Mouse (Mus musculus) heart, embryonic 13.5 days (tissue): Measurements from ENCODE around the gene Amfr. TPM values are rescaled to one million over a fixed set of nuclear protein-coding genes. Genes with fewer than 3 reads are reported as not detected.

Experiments
- ATAC-seq: fragments of 200-750 bp; cut with Nextera tagmentation; 2 replicates; pipeline ENCODE4 v1.8.0; 2017; ENCODE audit warnings: moderate TSS enrichment; ENCODE audit not compliant: insufficient number of reproducible peaks, low FRiP score, low TSS enrichment; ENCODE audit errors: extremely low read depth
- H3K27ac ChIP-seq: fragments of 300-500 bp; sonication (generic); replicated peaks from 2 replicates; pipeline ENCODE4 v1.5.1; 2015; ENCODE audit warnings: moderate library complexity, mild to moderate bottlenecking, inconsistent platforms
- H3K27me3 ChIP-seq: fragments of 300-500 bp; sonication (generic); replicated peaks from 2 replicates; pipeline ENCODE4 v1.6.1; 2015; ENCODE audit warnings: mild to moderate bottlenecking, inconsistent platforms
- H3K36me3 ChIP-seq: fragments of 300-500 bp; sonication (generic); 2 replicates; pipeline ENCODE4 v1.6.1; 2015; ENCODE audit warnings: mild to moderate bottlenecking, inconsistent platforms
- H3K4me1 ChIP-seq: fragments of 300-500 bp; sonication (generic); 2 replicates; pipeline ENCODE4 v1.6.1; 2015; ENCODE audit warnings: inconsistent platforms
- H3K4me2 ChIP-seq: fragments of 300-500 bp; sonication (generic); 2 replicates; pipeline ENCODE4 v1.6.1; 2015; ENCODE audit warnings: inconsistent platforms, mild to moderate bottlenecking, moderate library complexity
- H3K4me3 ChIP-seq: fragments of 300-500 bp; sonication (generic); 2 replicates; pipeline ENCODE4 v1.5.1; 2015; ENCODE audit warnings: moderate library complexity, mild to moderate bottlenecking, inconsistent platforms
- H3K9ac ChIP-seq: fragments of 300-500 bp; sonication (generic); 2 replicates; pipeline ENCODE4 v1.6.1; 2015; ENCODE audit warnings: inconsistent platforms, mild to moderate bottlenecking, moderate library complexity
- H3K9me3 ChIP-seq: fragments of 300-500 bp; sonication (generic); 2 replicates; pipeline ENCODE4 v1.6.1; 2016; ENCODE audit warnings: inconsistent platforms
- WGBS: fragments of 180-500 bp; shearing (Covaris S2); methylation state at CpG from one replicate; pipeline ENCODE4 v1.1.7; 2015; ENCODE audit warnings: mixed read lengths; 5-methylcytosine and 5-hydroxymethylcytosine counted together
- polyA plus RNA-seq: library from polyadenylated mRNA; unstranded; fragments of >200 nt; fragmentation: Nextera tagmentation; extraction: Ambion mirVana; gene quantifications from 2 replicates; pipeline ENCODE4 v1.2.1, GENCODE M21; 2015

Amfr gene
- polyA plus RNA-seq, 1 experiment from 2014 or later: 41.8 TPM

DNA sequence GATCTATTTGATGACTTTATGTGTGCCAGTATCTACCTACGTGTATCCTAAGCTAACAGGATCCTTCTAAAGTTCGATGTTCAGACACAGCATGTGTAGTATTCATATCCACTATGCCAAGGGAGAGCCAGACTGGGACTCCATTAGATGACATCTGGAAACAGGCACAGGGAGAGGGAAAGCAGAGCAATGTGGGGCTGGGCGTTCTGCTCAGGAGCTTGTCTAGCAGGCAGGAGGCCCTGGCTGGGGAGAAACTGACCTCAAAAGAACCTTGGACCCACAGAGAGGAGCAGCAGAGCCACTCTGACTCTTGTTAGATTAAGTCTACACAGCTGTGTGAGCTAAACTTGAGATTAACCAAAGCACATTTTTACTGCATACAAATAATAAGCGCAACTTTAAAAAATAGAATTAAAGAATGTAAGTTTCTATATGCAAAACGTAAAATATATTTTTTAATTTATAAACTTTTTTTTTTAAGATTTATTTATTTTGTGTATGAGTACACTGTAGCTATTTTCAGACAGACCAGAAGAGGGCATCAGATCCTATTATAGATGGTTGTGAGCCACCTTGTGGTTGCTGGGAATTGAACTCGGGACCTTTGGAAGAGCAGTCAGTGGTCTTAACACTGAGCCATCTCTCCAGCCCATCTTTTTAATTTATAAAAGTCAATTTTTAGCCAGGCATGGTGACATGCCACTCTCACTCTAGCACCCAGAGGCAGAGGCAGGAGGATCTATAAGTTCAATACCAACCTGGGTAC is 36.0 kb downstream of the Amfr start:
- Histone ChIP-seq H3K4me1 (no peaks in the 10 kb centered on the region; the same call in 1 of the 2 replicates), H3K4me2 (no peak overlapping the region), H3K27ac (0 out of 2 replicates have a peak overlapping the region, but pooled peaks have one; percentile 5), H3K36me3 (peaks cover 96% of the 10 kb centered on the region), H3K9ac (no peak overlapping the region), H3K4me3 (no peak overlapping the region), H3K9me3 (no peaks in the 10 kb centered on the region), H3K27me3 (no peaks in the 10 kb centered on the region)
- 78% methylated on average over 6 of the region's 6 CpGs for WGBS
- no peak for ATAC-seq

GRCm38 (mm10) chr8:93975358-93975757 is 37.3 kb downstream of the Amfr start:
- H3K4me2 ChIP-seq: no peak overlapping the region
- no peaks in the 10 kb centered on the region for H3K27me3 ChIP-seq
- no peaks in the 10 kb centered on the region for H3K9me3 ChIP-seq
- H3K36me3 ChIP-seq: peaks cover 96% of the 10 kb centered on the region
- H3K4me1 ChIP-seq: no peaks in the 10 kb centered on the region; the same call in 1 of the 2 replicates
- 87% methylated on average over 2 of the region's 2 CpGs for WGBS
- H3K27ac ChIP-seq: no peak overlapping the region
- no peak overlapping the region for H3K4me3 ChIP-seq
- H3K9ac ChIP-seq: no peak overlapping the region
- ATAC-seq: no peak

- 86% methylated on average over 11 of the region's 11 CpGs for WGBS
- no peak overlapping the region for H3K4me2 ChIP-seq
- peaks cover 95% of the 10 kb centered on the region for H3K36me3 ChIP-seq
- H3K27me3 ChIP-seq: no peaks in the 10 kb centered on the region
- no peak overlapping the region for H3K4me3 ChIP-seq
- H3K4me1 ChIP-seq: no peaks in the 10 kb centered on the region; the same call in 1 of the 2 replicates
- no peaks in the 10 kb centered on the region for H3K9me3 ChIP-seq
- ATAC-seq: no peak
- H3K9ac ChIP-seq: no peak overlapping the region
- no peak overlapping the region for H3K27ac ChIP-seq
Measured at GRCm38 (mm10) chr8:93974602-93975186, 37.9 kb downstream of the Amfr start.

- H3K36me3 ChIP-seq: peaks cover 91% of the 10 kb centered on the region
- no peak overlapping the region for H3K9ac ChIP-seq
- no peak overlapping the region for H3K4me2 ChIP-seq
- ATAC-seq: no peak
- WGBS: 93% methylated on average over 13 of the region's 13 CpGs
- no peaks in the 10 kb centered on the region for H3K9me3 ChIP-seq
- no peaks in the 10 kb centered on the region for H3K27me3 ChIP-seq
- no peaks in the 10 kb centered on the region; the same call in 1 of the 2 replicates for H3K4me1 ChIP-seq
- no peak overlapping the region for H3K4me3 ChIP-seq
- H3K27ac ChIP-seq: no peak overlapping the region
Measured at GRCm38 (mm10) chr8:93973831-93974375, 38.7 kb downstream of the Amfr start.

- Histone ChIP-seq H3K4me2 (no peak overlapping the region), H3K27ac (no peak overlapping the region), H3K4me3 (no peak overlapping the region), H3K9ac (no peak overlapping the region), H3K36me3 (peaks cover 84% of the 10 kb centered on the region), H3K4me1 (no peaks in the 10 kb centered on the region; the same call in 1 of the 2 replicates), H3K27me3 (no peaks in the 10 kb centered on the region), H3K9me3 (no peaks in the 10 kb centered on the region)
- no peak for ATAC-seq
- 85% methylated on average over 14 of the region's 14 CpGs for WGBS
Measured at GRCm38 (mm10) chr8:93972971-93973734, 39.5 kb downstream of the Amfr start.

GRCm38 (mm10) chr8:93972211-93972610 is 40.4 kb downstream of the Amfr start:
- H3K9me3 ChIP-seq: no peaks in the 10 kb centered on the region
- H3K36me3 ChIP-seq: peaks cover 75% of the 10 kb centered on the region
- no peak for ATAC-seq
- H3K27me3 ChIP-seq: no peaks in the 10 kb centered on the region
- no peak overlapping the region for H3K4me3 ChIP-seq
- no peak overlapping the region for H3K4me2 ChIP-seq
- H3K9ac ChIP-seq: no peak overlapping the region
- no peaks in the 10 kb centered on the region; the same call in 1 of the 2 replicates for H3K4me1 ChIP-seq
- WGBS: 86% methylated on average over 5 of the region's 5 CpGs
- no peak overlapping the region for H3K27ac ChIP-seq

DNA sequence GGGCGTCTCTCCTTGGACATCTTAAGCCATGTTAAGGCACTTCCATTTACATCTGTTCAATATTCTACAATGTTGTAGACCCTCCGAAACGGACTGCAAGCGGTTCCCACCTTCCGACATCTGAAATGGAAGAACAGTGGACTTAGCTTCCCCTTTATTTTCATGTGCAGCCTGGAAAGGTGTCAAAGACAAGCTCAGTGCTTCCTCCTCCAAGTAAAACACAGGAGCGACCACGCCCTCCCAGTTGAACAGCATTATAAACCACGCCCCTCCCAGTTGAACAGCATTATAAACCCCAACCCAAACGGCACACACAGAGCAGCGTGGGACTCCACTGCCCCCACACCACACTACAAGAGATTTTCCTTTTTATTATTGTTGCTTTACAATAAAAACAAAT is 41.2 kb downstream of the Amfr start:
- no peaks in the 10 kb centered on the region for H3K27me3 ChIP-seq
- WGBS: 91% methylated on average over 10 of the region's 10 CpGs
- no peak for ATAC-seq
- no peaks in the 10 kb centered on the region for H3K9me3 ChIP-seq
- H3K4me2 ChIP-seq: no peak overlapping the region
- no peak overlapping the region for H3K9ac ChIP-seq
- H3K4me3 ChIP-seq: no peak overlapping the region
- H3K36me3 ChIP-seq: peaks cover 74% of the 10 kb centered on the region
- H3K27ac ChIP-seq: no peak overlapping the region
- no peaks in the 10 kb centered on the region; the same call in 1 of the 2 replicates for H3K4me1 ChIP-seq

DNA sequence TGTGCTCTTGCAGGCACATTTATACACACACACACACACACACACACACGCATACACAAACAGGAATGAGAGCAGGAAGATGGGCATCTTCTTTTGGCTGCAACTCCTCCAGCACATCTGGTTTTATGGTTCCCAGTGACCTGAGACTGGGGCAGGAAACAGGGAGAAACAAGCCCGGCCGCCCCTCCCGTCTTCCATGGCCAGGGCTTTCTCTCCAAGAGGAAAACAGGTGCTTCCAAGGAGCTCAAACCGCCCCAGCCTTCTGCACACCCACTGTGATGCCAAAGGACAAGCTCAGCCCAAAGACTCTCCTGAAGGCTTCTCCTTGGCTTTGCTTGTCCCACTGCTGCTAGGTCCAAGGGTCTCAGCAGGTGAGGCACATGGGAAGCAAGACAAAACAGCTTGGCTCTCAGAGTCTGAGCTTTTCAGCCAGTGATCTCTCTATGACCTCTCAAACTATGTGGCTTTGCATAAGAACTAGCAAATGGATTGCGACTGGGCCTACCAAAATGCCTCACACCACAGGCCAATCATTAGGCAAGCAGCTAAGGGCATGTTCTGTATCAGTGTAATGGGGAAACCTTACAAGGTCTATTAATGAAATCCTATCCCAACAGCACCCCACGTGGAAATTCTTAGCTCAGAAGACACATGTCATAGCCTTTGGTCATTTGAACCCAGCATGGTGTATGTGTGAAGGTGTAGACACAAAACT is 42.9 kb downstream of the Amfr start:
- WGBS: 75% methylated on average over 7 of the region's 7 CpGs
- H3K9me3 ChIP-seq: no peaks in the 10 kb centered on the region
- no peak overlapping the region for H3K4me3 ChIP-seq
- H3K36me3 ChIP-seq: peaks cover 63% of the 10 kb centered on the region
- no peak overlapping the region for H3K27ac ChIP-seq
- no peak overlapping the region for H3K9ac ChIP-seq
- no peak for ATAC-seq
- no peaks in the 10 kb centered on the region for H3K4me1 ChIP-seq
- H3K27me3 ChIP-seq: no peaks in the 10 kb centered on the region
- H3K4me2 ChIP-seq: no peak overlapping the region

DNA sequence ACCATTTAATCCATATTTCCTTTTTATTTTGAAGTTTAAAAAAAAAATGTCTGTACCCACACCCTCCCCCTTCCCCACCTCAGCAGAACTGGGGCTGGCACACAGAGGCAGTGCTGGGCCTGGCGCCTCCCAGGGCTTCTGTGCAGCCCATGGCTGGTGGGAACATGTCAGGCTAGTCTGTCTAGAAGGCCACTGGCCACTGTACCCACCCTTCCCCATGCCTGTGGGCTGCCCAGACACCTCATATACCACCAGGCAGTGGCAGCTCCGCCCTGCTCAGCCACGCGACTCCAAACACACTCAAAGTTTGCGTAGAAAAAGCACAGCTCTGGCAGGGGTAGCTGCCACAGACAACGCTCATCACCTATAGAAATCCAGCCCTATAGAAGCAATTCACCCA is 44.3 kb downstream of the Amfr start:
- no peak for ATAC-seq

GRCm38 (mm10) chr8:93960909-93961308 is 51.7 kb downstream of the Amfr start:
- no peak for ATAC-seq
- H3K4me2 ChIP-seq: no peak overlapping the region
- WGBS: 59% methylated on average over 6 of the region's 6 CpGs

More for the DNA sequence above, 44.3 kb downstream of the Amfr start:
- no peak overlapping the region for H3K9ac ChIP-seq
- H3K27me3 ChIP-seq: no peaks in the 10 kb centered on the region
- H3K36me3 ChIP-seq: peaks cover 48% of the 10 kb centered on the region
- 76% methylated on average over 6 of the region's 6 CpGs for WGBS
- no peaks in the 10 kb centered on the region for H3K4me1 ChIP-seq
- H3K27ac ChIP-seq: no peak overlapping the region
- no peak overlapping the region for H3K4me3 ChIP-seq
- no peaks in the 10 kb centered on the region for H3K9me3 ChIP-seq
- H3K4me2 ChIP-seq: no peak overlapping the region

DNA sequence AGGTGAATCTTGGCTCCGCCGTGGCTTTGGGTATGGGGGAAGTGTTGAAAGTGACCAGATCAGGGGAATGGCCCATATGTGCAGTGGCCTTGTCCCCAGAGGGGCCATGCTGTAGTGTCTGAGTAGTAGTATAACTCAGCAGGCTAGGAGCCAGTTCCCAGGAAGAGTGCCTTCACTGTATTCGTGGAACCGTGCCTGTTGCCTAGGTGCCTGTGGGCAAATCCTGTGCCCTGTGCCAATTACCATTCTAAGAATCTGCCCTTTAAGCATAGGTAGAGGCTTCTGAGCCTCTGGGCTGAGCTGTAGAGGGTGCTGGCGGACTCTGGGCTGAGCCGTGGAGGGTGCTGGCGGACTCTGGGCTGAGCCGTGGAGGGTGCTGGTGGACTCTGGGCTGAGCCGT is 54.2 kb downstream of the Amfr start:
- Histone ChIP-seq H3K9me3 (no peaks in the 10 kb centered on the region), H3K36me3 (peaks cover 20% of the 10 kb centered on the region), H3K9ac (no peak overlapping the region), H3K4me1 (no peaks in the 10 kb centered on the region), H3K27ac (no peak overlapping the region), H3K27me3 (no peaks in the 10 kb centered on the region), H3K4me3 (no peak overlapping the region), H3K4me2 (no peak overlapping the region)
- 86% methylated on average over 9 of the region's 9 CpGs for WGBS
- no peak for ATAC-seq

More at GRCm38 (mm10) chr8:93960909-93961308, 51.7 kb downstream of the Amfr start:
- Histone ChIP-seq H3K9me3 (no peaks in the 10 kb centered on the region), H3K27me3 (no peaks in the 10 kb centered on the region), H3K9ac (no peak overlapping the region), H3K36me3 (peaks cover 6% of the 10 kb centered on the region), H3K27ac (no peak overlapping the region), H3K4me3 (no peak overlapping the region), H3K4me1 (no peaks in the 10 kb centered on the region)
